Mouse (Mus musculus) kidney, adult 2 months (tissue): Measurements from ENCODE around the gene Phgr1.

Source experiments
- CTCF ChIP-seq: fragments of 200-500 bp; conservative IDR thresholded peaks from 2 replicates; pipeline ENCODE4 v1.5.1; 2011; ENCODE audit warnings: low read depth, mild to moderate bottlenecking, control low read depth, low read length, moderate library complexity, mixed read lengths; ENCODE audit not compliant: insufficient read depth, insufficient read length
- POLR2A ChIP-seq: fragments of 200-500 bp; IDR thresholded peaks from one replicate; pipeline ENCODE4 v1.6.1; 2011; ENCODE audit warnings: low read depth, low read length, control low read depth

DNA sequence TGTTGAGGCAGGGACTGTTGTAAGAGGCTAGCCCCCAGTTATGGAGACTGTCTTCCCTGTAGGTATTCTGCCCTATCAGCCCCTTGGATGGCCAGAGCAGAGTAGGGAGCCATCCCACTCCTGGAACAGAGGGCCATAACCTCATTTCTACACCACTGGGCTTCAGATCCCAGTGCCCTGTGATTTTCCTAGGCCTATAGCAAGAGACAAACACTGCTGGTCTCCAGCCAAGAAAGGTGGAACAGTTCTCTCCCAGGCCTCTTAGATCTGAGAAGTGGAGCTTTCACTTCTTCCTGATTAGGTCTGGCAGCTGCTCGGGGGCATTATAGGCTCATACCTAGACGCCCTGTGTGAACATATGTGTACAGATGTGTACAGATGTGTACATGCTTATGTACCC, 3.7 kb downstream of the Phgr1 start:
- TF ChIP-seq CTCF (no peak), POLR2A (no peak)
